Mouse (Mus musculus) neural tube, embryonic 10.5 days (tissue): ENCODE results near the gene Rnase10.
"Not testable (repeated sequence)": the region's sequence is repeated elsewhere in the genome, so short reads cannot be mapped to it uniquely, and the experiment has no call there.

Experiments used
- DNase-seq: peaks from one replicate; pipeline ENCODE4 v3.0.0-alpha.2; 2017; ENCODE audit warnings: low spot score; ENCODE audit errors: extremely low spot score

Gene Rnase10

DNA sequence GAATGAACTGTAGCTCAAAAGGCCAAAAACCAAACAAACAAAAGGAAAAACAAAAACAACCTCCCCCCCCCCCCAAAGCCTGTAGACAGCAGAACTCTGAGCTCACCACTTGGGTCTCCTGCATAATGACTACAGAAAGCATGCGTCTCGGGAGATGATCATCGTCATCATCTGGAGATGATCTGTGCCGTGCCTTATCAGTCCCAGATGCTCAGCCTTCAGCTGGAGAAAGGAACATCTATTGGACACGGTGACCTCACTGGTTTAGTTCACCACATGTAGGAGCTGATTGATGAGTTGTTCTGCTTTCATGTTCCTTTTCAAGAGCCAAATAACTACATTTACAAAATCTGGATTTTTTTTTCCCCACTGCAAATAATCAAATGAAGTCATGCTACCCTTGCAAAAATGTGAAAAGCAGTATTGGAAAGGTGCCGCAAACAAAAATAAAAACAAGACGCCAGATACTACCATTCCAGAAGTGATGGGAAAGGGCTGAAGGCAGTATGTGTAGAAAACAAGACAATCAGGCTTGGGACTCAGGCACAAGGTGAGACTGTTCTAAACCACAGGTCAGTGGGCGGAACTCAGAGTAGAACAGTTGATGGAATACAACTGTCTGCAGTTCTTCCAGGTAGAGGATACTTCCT lies at the start of gene Rnase10:
Rnase10 (plus strand) TSS at position 600 of the 650 bp plus-strand sequence.
- no peak for DNase-seq

DNA sequence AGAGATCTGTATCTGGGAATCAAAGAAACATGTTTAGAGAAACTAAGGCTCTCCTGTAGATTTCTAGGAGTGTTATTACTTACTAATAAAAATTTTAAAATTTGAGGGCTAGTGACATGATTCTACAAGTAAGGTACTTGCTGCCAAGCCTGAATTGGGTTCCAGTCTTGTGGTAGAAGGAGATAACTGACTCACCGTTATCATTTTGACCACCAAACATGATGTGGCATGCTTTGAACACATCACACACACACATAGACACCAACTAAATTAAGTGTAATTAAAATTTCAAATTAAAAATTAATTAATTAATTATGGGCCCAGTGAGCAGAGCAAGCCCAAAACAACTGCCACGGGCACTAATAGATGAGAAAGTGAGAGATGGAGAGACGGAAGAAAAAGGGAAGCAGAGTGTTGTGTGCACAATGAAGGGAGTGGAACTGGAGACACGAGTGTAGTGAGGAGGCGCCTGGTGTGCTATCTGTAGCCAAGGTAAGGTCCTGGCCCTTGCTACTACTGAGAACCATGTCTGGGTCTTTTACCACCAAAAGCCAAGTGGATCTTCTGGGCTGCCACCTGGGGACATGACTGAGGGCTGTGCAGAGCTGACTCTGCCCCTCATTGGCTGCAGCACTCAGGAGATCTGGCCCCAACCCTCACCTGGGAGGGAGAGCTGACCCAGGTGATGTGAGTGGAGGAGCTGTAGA lies 49.1 kb upstream of the Rnase10 start:
- not testable (repeated sequence) for DNase-seq

DNA sequence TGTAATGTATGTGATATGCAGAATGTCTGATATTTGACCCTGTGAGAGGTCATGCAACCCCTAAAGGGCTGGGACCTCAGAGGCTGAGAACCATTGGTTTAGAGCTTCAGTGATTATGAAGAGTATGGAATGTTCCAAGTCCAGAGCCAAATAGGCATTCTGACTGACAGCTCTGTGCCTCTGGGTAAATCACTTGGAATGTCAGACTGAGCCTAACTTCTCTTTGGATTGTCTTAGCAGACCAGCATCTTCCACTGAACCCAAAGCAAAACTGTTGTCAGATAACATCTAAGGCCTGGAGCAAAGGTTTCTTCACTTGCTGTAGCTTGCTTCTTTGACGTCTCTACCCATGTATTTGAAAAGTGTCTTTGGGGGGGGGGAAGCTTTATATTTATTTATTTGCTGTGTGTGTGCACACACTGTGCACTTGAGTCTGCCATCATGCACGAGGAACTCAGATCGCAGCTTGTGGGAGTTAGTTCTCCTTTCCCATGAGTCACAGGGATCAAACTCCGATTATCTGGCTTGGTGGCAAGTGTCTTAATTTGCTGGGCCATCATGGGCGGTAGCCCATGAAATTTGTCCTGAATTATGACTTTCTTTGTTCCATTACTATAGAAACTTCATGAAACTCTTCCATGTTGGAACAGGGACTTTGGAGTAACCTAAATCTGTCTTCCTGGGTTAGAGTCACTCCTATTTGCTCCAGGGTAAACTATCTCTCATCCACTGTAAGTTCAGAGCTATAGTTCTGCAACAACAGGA lies 39.2 kb upstream of the Rnase10 start:
- DNase-seq = no peak

DNA sequence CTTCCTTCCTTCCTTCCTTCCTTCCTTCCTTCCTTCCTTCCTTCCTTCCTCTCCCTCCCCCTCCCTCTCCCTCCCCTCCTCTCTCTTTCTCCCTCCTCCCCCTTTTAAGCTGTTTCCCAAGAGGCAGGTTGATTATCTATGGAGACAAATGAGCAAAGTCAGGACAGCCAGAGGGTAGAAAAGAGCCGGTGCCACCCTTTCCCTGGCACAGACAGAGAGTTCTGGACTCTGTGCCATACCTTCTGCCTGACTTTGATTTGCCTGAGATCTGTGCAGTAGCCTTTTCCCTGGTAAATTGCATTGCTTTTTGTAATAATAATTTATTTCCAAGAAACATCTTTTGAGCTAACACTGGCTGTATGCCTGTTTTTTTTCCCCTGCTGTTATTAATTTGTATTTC lies 38.5 kb upstream of the Rnase10 start:
- DNase-seq = no peak

DNA sequence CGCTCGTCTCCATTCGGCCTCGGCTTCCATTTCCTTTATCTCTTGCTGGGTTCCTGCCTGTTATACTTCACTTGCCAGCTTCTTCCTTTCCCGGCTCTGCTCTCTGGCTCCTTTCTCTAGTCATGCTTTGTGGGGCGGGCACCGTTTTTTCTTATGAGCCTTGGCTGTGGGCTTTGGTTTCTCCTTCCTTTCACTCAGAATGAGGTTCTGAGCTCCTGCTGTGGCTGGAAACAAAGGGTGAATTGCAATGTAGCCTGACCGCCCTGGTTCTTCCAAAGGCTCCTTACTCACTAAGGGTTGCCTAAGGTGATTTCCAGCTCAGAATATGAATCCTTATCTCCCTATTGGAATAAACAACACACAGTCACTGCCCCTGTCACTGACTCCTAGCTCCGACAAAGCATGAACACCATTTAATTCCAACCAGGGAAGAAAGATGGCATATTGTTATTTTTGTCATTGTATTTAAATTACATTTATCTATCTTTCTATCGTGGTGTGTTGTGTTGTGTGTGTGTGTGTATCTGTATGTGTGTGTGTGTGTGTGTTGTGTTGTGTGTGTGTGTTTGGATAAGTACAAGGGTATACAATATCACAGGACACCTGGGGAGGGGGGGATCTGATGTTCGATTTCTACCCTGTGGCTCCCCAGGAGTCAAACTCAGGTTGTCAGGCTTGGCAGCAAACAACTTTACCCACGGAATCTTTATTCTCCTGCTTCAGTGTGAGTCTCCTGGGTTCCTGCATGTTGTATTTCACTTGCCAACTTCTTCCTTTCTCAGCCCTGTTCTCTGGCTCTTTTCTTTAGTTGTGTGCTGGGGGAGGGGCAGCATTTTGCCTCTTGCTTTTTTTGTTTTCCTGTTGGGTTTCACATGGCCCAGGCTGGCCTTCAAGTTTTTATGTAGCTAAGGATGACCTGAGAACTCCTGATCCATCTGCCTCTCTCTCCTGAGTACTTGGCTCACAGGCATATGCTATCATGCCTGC lies 37.7 kb upstream of the Rnase10 start:
- no peak for DNase-seq

DNA sequence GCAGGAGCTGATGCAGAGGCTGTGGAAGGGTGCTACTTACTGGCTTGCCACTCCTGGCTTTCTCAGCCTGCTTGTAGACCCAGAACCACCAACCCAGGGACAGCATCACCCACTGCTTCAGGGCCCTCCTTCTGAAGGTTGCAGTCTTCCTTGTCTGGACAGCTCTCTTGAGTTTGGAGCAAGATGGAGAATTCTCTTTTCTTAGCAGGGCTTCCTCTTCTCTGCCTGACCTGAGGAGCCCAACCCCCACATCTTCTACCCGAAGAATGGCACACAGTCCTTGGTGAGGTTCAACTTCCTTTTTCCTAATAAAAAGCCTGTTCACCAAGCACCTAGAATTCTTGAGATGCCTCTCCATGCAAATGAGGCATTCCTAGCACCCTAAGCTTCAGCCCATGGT lies 36.7 kb upstream of the Rnase10 start:
- no peak for DNase-seq

DNA sequence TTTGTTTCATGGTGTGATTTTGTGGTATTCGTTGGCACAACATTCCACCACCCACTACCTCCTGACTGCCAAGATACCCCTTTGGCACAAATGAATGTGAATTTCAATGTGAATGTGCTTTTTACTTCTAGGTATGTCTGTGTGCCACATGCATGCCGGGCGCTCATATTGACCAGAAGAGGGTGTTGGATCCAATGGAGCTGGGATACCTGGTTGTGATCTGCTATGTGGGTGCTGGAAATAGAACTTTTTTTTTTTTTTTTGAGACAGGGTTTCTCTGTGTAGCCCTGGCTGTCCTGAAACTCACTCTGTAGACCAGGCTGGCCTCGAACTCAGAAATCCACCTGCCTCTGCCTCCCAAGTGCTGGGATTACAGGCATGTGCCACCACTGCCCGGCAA lies 34.5 kb upstream of the Rnase10 start:
- not testable (repeated sequence) for DNase-seq

DNA sequence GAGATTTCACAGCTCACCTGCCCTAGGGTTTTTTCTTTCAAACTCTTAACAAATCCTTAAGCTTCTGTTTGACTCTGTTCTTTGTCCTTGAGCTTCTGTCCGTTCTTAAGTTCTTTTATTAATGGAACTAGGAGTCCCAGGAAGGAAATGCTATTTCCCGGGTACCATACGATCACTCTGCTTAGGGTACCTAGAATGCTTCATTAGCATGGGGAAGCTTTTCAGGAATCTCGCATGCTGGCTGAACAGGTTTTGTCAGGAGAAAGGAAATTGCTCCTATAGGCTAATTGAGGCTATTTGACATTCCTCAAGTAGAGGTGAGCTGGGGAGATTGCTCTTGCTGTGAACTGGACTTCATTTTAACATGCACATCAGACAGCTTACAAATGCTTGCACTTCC lies 33.9 kb upstream of the Rnase10 start:
- no peak for DNase-seq

DNA sequence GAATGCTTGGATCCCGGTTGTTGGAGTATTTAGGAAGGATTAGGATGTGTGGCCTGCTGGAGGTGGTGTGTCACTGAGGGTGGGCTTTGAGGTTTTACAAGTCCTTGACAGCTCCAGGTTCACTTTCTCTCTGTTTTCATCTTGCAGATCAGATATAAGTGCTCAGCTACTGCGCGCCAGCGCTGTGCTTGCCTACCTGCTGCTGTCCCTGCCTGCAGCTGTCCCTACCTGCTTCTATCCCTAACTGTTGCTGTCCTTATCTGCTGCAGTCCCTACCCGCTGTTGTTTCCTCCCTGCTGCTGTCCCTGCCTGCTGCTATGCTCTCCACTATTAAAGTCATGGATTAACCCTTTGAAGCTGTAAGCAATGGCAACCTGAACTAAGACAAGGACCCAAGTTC lies 32.5 kb upstream of the Rnase10 start:
- no peak for DNase-seq

DNA sequence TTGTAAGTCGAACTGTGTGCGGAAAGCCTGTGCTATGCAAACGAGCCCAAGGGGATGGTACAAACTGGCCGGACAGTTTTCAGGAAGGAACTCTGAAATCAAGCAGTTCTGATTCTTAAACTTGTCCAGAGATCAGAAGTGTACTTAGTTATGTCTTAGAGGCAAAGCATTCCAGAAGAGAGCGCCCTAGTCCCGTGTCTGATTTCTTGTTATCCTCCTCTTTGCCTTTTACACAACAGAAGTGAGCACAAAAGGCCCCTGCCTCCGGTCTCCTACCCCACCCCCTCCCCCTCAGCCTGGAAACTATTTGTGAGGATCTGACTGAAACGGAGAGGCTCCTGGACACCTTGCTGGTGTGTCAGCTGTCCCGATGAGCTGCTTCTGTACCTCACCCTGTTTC lies 30.9 kb upstream of the Rnase10 start:
- peak; percentile 17 for DNase-seq

DNA sequence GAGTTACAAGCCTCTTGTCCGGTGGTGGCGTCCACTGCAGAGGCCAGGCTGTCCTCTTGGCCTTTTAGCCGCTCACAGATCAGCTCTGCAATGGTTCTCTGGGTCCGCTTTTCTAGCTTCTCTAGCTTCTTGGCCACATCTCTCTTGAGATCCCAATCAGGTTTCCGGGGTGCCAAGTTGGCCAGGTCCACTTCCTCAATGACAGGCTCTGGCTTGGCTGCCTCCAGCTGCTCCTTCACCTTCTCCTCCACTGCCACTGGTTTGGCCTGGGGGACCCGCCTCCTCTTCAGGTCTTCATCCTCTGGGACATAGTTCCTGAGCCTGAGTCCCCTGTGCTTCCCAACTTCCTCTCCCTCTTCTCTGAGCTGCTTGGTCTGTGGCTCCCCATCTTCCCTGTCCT lies 29.1 kb upstream of the Rnase10 start:
- DNase-seq = not testable (repeated sequence)

DNA sequence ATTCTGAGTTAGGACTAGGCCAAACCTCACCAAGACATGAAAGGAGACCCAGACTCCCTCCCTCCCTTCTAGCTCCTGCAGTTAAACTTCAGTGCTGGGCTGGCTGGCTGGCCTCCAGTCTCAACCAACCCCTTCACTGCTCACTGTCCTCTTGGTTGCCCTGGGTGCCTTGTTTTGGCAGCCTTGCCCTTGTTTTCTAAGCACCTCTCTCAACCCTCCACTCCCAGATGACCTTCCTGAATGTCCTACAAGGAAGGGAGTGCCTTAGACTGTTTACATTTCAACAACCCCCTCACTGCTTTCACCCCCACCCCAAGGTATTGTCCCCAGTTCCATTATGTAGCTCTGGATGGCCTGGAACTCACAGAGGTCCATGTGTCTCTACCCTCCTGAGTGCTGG lies 27.9 kb upstream of the Rnase10 start:
- DNase-seq = no peak

DNA sequence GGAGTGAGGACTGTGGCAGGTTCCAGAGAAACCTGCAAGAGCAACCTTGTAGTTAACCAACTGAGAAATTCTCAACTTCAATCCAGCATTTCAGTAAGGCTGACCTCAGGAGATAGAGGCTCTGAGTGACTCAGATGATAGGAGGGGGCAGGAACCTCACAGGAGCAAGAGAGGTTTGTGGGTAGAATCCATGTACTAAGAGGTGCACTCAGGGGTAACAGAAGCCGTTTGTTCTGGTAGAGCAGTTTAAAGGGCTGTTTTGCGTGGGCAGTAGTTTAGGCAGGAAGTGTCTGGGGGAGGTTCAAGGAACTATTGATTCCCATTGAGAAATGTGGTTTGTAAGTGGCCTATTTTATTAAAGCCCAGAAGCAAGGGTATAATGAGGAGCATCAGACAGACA lies 26.3 kb upstream of the Rnase10 start:
- DNase-seq = no peak

DNA sequence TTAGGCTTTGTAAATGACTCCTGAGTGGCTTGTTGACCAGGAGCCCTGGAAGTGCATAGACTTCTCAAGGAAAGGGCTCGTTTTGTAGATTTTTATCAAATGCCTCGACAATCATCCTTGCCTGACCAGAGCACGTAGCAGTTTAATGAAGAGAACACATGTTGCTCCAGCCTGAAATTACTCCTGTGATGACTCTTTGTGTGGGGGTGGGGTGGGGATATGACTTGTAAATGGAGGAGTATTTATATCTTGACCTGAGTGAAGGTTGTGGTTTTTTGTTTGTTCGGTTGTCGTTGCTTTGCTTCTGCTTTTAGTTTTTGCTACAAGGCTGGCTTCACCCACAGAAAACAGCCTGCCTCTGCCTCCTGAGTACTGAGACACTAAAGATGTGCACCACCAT lies 25.7 kb upstream of the Rnase10 start:
- DNase-seq = no peak

DNA sequence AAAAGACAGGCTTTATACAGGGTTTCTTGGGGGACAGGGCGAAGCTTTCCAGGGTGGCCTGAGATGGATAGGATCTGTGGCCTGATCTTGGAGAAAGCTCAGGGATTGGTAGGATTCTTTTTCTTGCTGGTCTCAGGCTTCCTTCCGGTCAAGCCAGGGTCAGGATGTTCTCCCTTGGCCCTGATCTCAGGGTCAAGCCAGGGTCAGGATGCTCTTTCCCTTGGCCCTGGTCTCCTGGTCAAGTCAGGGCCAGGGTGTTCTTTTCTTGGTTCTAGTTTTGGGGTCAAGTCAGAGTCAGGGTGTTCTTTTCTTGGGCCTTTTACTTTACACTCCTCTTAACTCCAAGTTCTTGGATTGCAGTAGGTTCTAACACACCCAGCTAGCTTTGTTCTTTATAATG lies 19.9 kb upstream of the Rnase10 start:
- DNase-seq = no peak

DNA sequence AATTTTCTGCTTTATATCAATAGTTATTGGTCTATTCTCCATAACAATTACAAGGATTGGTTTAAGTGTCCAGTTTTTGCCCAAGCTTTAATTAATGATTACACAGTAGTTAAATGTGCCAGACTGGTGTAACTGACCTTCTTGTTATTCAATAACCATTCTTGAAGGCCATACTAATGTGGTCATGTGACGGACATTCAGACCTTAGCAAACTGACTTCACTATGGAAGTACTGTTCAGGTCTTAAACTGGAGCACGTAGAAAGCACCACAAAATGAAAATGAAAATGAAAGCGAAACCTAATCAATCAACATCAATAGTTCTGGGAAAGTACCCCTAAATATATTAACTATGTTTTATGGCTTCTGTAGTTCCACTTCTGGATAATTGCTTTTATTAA lies 16.5 kb upstream of the Rnase10 start:
- no peak for DNase-seq

DNA sequence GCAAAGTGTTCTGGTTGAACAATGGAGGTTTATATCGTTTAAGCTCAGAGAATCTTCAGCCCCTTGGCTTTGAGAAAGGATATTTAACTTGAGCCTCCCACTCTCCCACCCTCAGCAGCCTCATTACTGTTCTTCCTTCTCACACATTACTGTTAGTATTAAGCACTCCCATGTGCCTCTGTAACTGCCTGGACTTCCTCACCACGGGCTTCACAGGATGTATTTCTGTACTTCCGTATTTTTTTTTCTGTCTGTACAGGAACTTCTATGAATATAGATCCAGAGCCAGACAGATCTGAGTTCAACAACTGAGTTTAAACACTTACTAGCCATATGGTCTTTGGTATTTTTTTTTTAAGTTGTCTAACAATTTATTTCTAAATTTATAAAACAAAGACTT lies 10.5 kb upstream of the Rnase10 start:
- no peak for DNase-seq

DNA sequence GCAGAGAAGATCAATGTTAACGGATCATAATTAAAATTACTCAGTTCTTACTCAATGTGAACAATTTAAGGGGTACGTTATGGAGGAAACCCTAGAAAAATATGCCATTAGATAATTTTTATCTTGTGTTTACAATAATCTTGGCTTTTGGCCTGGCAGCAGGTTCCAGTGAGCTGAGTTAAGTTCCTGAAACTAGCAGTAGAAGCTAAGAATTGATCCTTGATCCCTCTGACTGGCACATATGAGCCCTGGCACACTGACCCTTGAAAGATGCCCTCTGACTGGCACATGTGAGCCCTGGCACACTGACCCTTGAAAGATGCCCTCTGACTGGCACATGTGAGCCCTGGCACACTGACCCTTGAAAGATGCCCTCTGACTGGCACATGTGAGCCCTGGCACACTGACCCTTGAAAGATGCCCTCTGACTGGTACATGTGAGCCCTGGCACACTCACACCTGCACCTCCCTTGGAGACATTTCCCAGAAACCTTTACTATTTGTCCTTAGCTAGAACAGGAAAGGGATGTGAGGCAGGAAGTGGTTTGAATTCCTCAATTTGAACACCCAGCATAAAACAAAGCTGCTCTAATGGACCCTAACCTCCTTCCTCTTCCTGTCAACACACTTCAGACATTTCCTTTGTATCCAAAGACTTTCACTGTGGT lies 9.4 kb upstream of the Rnase10 start:
- no peak for DNase-seq

DNA sequence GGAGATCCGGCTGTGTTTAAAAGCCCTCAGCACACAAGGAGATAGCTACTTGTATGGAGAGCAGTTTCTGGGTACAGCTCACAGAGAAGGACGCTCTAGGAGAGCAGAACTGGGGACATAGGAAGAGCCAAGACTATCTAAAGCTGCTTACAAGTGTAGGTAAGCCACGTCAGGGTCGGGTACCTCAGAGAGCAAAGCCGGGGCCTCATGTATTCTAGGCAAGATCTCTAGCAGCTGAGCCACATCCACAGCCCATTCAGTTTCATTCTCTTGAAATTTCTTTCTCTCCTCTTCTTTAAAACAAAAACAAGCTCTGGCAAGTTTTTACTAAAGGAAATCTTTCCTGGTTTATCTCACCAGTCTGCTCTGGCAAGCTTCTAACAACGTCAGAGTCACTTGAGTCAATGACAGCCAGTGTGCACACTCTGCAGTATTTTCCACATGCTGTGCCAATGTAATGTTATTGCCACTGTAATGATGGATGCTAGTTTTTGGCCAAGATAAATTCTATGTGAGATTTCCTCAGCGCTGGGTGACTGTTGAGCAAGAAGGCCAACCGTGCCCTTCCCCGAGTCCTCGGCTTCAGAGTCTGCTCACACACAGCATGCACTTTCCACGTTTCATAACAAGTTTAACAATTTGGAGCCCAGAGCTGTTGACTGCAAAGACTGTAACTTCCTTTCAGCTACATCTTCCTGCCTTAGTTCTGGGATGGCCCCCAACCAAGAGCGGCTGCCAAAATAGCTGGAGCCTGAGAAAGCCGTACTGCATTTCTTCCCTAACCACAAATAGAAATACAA lies 563 bp downstream of the Rnase10 start:
- no peak for DNase-seq

DNA sequence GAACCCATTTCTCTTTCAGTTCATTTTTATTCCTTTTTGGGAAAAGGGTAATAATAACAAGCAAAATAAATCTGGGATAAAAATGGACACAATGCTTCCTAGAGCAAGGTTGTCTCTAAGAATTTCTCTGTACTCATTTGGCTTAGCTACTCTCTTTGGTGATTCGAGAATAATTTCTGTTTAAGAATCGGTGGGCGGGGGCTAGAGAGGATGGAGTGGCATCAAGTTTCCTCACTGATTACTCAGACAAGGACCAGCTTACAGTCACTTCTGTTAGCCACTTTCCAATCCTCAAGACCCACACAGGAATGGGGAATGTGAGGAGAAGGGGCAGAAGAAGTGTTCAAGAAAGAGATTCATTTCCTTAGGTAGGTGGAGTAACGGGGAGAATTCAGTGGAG lies 1.2 kb downstream of the Rnase10 start:
- no peak for DNase-seq
